Mouse (Mus musculus) ovary, adult 10 weeks (tissue): ENCODE measurements around the gene Srp54c. TPM values are rescaled to one million over a fixed set of nuclear protein-coding genes. Genes with fewer than 3 reads are reported as not detected.

Experiments
- polyA plus RNA-seq: library from polyadenylated mRNA; stranded (reverse); fragments of 350-450 nt; fragmentation: Illumina TruSeq; extraction: RNeasy Lipid Tissue Mini Kit (QIAGEN cat#74804); gene quantifications from one replicate; pipeline ENCODE4 v1.2.3, GENCODE M21; 2014

Srp54c gene
- polyA plus RNA-seq, result 316 TPM

DNA sequence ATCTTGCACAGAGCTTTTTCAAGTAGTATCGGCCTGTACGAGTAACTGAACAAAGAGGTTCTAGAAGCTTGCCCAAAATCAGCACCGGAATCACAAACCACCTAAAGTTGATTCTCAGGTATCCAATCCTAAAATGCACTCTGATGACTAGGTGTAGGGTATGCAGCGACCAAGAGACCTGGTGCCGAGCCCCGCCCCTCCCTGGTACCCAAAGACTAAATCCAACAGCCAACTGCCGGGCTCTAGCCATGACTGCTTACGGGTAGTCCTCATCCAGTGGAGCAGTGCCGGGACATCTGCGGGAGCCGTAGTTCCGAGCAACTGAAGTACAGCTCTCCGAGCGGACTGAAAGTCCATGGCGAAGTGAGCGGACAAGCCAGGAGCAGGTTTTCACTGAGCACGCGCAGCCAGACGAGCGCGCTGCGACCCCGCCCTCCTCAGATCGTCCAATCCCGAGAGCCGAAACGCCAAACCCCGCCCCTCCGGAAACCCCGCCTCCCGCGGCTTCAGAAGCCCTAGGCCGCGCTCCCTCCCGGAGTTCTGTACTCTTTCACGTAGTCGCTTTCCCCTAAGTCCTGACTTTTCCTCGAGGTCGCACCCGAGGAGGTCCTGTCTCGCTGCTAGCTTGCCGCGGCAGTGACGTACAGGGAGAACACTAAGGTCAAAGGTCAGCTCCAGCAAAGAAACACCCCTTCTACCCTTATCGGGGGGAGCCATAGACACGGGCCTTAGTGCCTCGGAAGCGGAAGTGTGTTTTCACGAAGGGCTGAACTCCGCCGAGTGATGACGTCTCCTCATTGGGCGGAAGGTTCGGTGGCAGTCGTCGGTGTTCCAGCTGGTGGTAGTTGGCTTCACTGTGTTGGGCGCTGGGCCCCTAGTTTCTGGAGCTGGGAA, at the start of gene Srp54c:
TSS of gene Srp54c (plus strand) at position 543 of the 894 bp plus-strand sequence.

DNA sequence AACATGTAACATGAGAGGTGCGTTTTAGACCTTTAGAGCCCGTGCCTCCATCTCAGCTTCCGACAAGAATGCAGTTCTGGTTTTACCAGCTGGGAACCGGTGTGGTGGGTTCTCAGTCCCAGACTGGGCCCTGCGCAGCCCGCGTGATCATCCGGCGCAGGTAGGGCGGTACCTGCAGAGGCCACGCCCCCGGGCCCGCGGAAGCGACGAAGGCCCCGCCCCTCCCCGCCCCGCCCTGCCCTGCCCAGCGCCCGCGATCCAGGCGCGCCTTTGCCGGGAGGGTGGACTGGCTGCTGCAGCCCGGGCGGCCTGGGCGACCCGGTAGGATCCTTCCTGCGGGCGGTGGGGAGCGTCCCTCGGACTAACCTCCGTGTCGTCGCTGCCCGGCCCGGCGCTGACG, 30.7 kb upstream of the Srp54c start, which contains the start of gene 1700047I17Rik2:
TSS of gene 1700047I17Rik2 (plus strand) at position 287 of the 400 bp plus-strand sequence.

GRCm38 (mm10) chr12:55299336-55299735, 69.4 kb downstream of the Srp54c start, which contains the start of gene 1110008L16Rik:
TSS of gene 1110008L16Rik (plus strand) at chr12:55299577.

GRCm38 (mm10) chr12:55302485-55303441, 72.8 kb downstream of the Srp54c start, which contains the start of gene Ppp2r3c:
TSS of gene Ppp2r3c (minus strand) at chr12:55302998.

Other genes starting within 250 kb of the Srp54c start
- gene Gm20403, start 243.6 kb upstream of the Srp54c start, polyA plus RNA-seq, result not detected
- 27.1 TPM for gene Baz1a, start 215.8 kb upstream of the Srp54c start, polyA plus RNA-seq
- 22.4 TPM for gene 2700097O09Rik, start 150.1 kb upstream of the Srp54c start, polyA plus RNA-seq
- 1,152 TPM for gene Srp54a, start 149.9 kb upstream of the Srp54c start, polyA plus RNA-seq
- not detected for gene Fam177a, start 105.7 kb upstream of the Srp54c start, polyA plus RNA-seq
- 3.0 TPM for gene Srp54b, start 75.1 kb upstream of the Srp54c start, polyA plus RNA-seq
- gene 1700047I17Rik2, start 30.6 kb upstream of the Srp54c start, polyA plus RNA-seq, result 35.0 TPM
- 43.1 TPM for gene 1110008L16Rik, start 69.4 kb downstream of the Srp54c start, polyA plus RNA-seq
- 38.3 TPM for gene Ppp2r3c, start 72.8 kb downstream of the Srp54c start, polyA plus RNA-seq
- 353 TPM for gene Psma6, start 154.1 kb downstream of the Srp54c start, polyA plus RNA-seq